Mouse (Mus musculus): ENCODE results near the gene Usp30. TPM values are rescaled to one million over a fixed set of nuclear protein-coding genes. Genes with fewer than 3 reads are reported as not detected.
A peak's percentile ranks its signal among the peaks of the same experiment; 100 is the strongest.

Usp30 gene
- polyA plus RNA-seq, 1 experiment from 2014 or later, result 11.9 TPM

DNA sequence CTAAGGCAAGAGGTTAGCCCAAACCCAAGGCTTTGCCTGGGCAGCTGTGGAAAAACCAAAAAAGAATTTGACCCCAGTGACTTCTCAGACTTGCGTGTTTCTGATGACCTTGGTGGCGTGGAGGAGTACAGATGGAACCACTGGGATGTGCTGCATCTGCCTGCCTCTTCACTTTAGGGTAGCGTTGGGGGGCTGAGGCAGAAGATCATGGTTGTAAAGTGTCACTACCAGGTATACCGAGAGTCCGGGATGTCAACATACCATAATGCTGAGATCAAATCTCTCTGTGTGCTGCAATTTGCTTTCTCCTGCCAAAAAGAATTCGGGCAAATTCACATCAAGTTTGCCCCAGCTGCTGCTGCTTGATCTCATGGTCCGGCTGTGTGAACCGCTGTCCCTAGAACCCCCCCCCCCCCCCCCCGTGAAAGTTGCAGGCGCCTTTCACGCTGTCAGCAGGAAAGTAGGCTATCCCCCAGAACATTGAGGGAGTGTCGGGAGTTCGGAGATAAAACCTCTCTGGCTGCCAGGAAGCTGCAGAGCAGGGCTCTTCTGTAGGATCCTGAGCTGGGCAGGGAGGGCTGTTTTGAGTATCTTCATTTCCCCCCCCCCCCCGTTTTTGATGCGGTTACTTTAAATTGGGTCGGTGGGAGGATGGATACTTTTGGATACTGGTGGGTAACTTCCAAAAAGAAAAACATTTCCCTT is 108.8 kb downstream of the Usp30 start:
- H3K9me3 ChIP-seq, result no peaks in the 10 kb centered on the region
- H3K27ac ChIP-seq, result no peak overlapping the region
- WGBS, result 22% methylated on average over 16 of the region's 16 CpGs
- peak overlapping the region; percentile 29 for H3K4me2 ChIP-seq
- no peak overlapping the region for H3K9ac ChIP-seq
- no peak overlapping the region; the same call in 1 of the 2 replicates for H3K4me3 ChIP-seq
- H3K27me3 ChIP-seq, result no peaks in the 10 kb centered on the region
- no peak for ATAC-seq (ENCODE audit: insufficient number of reproducible peaks, low FRiP score, low TSS enrichment, low read depth)
- H3K36me3 ChIP-seq, result no peaks in the 10 kb centered on the region
- peaks cover 18% of the 10 kb centered on the region for H3K4me1 ChIP-seq

Other genes starting within 250 kb of the Usp30 start
- gene Selplg, start 232.8 kb upstream of the Usp30 start, polyA plus RNA-seq (2015; fragmentation: Nextera tagmentation; extraction: Ambion mirVana), result 5.5 and 8.3 TPM in 2 replicates
- gene Coro1c, start 156.7 kb upstream of the Usp30 start, polyA plus RNA-seq (2015; fragmentation: Nextera tagmentation; extraction: Ambion mirVana), result 98.4 and 105 TPM in 2 replicates
- 10.3 and 13.2 TPM in 2 replicates for gene Ssh1, start 71.6 kb upstream of the Usp30 start, polyA plus RNA-seq (2015; fragmentation: Nextera tagmentation; extraction: Ambion mirVana)
- gene Dao, start 61.8 kb upstream of the Usp30 start, polyA plus RNA-seq (2015; fragmentation: Nextera tagmentation; extraction: Ambion mirVana), result not detected in 2 replicates
- gene Svop, start 26.1 kb downstream of the Usp30 start, polyA plus RNA-seq (2015; fragmentation: Nextera tagmentation; extraction: Ambion mirVana), result 0.12 and 0.24 TPM in 2 replicates
- 10.0 and 10.4 TPM in 2 replicates for gene Alkbh2, start 62.8 kb downstream of the Usp30 start, polyA plus RNA-seq (2015; fragmentation: Nextera tagmentation; extraction: Ambion mirVana)
- 35.3 and 38.3 TPM in 2 replicates for gene Ung, start 64.9 kb downstream of the Usp30 start, polyA plus RNA-seq (2015; fragmentation: Nextera tagmentation; extraction: Ambion mirVana)
- gene Acacb, start 81.1 kb downstream of the Usp30 start, polyA plus RNA-seq (2015; fragmentation: Nextera tagmentation; extraction: Ambion mirVana), result 1.7 and 2.5 TPM in 2 replicates
- gene Foxn4, start 208.3 kb downstream of the Usp30 start, polyA plus RNA-seq (2015; fragmentation: Nextera tagmentation; extraction: Ambion mirVana), result not detected in 2 replicates
- 2.2 and 3.7 TPM in 2 replicates for gene Myo1h, start 223.7 kb downstream of the Usp30 start, polyA plus RNA-seq (2015; fragmentation: Nextera tagmentation; extraction: Ambion mirVana)